Mouse (Mus musculus) MEL (cell line): Measurements from ENCODE around the gene Olfr168. TPM values are rescaled to one million over a fixed set of nuclear protein-coding genes. Genes with fewer than 3 reads are reported as not detected.
"Not testable (repeated sequence)": the region's sequence is repeated elsewhere in the genome, so short reads cannot be mapped to it uniquely, and the experiment has no call there.

Experiments used
- DNase-seq: peaks from one replicate; pipeline ENCODE4 v3.0.0; 2011; ENCODE audit warnings: low read depth, low spot score
- H3K27ac ChIP-seq: 2 replicates; pipeline ENCODE4 v1.5.1; 2012; ENCODE audit warnings: low read depth, mild to moderate bottlenecking, control low read depth, low read length, moderate library complexity; ENCODE audit not compliant: control insufficient read depth
- H3K27me3 ChIP-seq, 2 experiments: fragments of 150-350 bp in 1 of 2; sonication (generic) in 1 of 2; 2 replicates each; pipeline ENCODE4 v1.6.1; 2012; ENCODE audit warnings: low read length in 2 of 2, mild to moderate bottlenecking in 2 of 2, improper control_type of control experiment in 1 of 2, moderate library complexity in 1 of 2; ENCODE audit not compliant: insufficient read depth in 2 of 2, control insufficient read depth in 1 of 2
- H3K36me3 ChIP-seq, 2 experiments: 2 replicates each; pipeline ENCODE4 v1.6.1; 2012 to 2014; ENCODE audit warnings: low read length in 2 of 2, improper control_type of control experiment in 1 of 2, inconsistent platforms in 1 of 2, mild to moderate bottlenecking in 1 of 2; ENCODE audit not compliant: insufficient read depth in 2 of 2, control insufficient read depth in 1 of 2
- H3K4me1 ChIP-seq, 2 experiments: fragments of 150-350 bp in 1 of 2; sonication (generic) in 1 of 2; 2 replicates each; pipeline ENCODE4 v1.6.1; 2012; ENCODE audit warnings: low read length in 2 of 2, improper control_type of control experiment in 1 of 2, mild to moderate bottlenecking in 1 of 2; ENCODE audit not compliant: insufficient read depth in 2 of 2, control insufficient read depth in 1 of 2
- H3K4me3 ChIP-seq, 2 experiments: fragments of 150-350 bp in 1 of 2; sonication (generic) in 1 of 2; 2 replicates each; pipeline ENCODE4 v1.5.1; 2012; ENCODE audit warnings: low read depth in 2 of 2, low read length in 2 of 2, mild to moderate bottlenecking in 2 of 2, moderate library complexity in 2 of 2, control low read depth in 1 of 2, improper control_type of control experiment in 1 of 2; ENCODE audit not compliant: control insufficient read depth in 1 of 2, insufficient read depth in 1 of 2
- H3K79me2 ChIP-seq: 2 replicates; pipeline ENCODE4 v1.6.1; 2012; ENCODE audit warnings: mild to moderate bottlenecking, low read length, moderate library complexity; ENCODE audit not compliant: control insufficient read depth, poor library complexity, insufficient read depth
- H3K9ac ChIP-seq: 2 replicates; pipeline ENCODE4 v1.6.1; 2012; ENCODE audit warnings: low read depth, mild to moderate bottlenecking, control low read depth, low read length, moderate library complexity; ENCODE audit not compliant: control insufficient read depth, poor library complexity, severe bottlenecking
- H3K9me3 ChIP-seq: fragments of 150-350 bp; sonication (generic); replicated peaks from 2 replicates; pipeline ENCODE4 v1.6.1; 2012; ENCODE audit warnings: mild to moderate bottlenecking, low read length, improper control_type of control experiment, moderate library complexity; ENCODE audit not compliant: insufficient read depth
- CHD1 ChIP-seq: IDR thresholded peaks from 2 replicates; pipeline ENCODE4 v1.6.1; 2012; ENCODE audit warnings: low read depth, mild to moderate bottlenecking, inconsistent platforms, low read length, improper control_type of control experiment
- ELF1 ChIP-seq: IDR thresholded peaks from 2 replicates; pipeline ENCODE4 v1.6.1; 2014; ENCODE audit warnings: low read depth, mild to moderate bottlenecking, inconsistent platforms, low read length, improper control_type of control experiment, moderate library complexity
- EP300 ChIP-seq, 2 experiments: IDR thresholded peaks; 2 replicates each; pipeline ENCODE4 v1.6.1; 2011; ENCODE audit warnings: improper control_type of control experiment in 2 of 2, low read length in 2 of 2, low read depth in 1 of 2, mild to moderate bottlenecking in 1 of 2
- GATA1 ChIP-seq: IDR thresholded peaks from 2 replicates; pipeline ENCODE4 v1.6.1; 2011; ENCODE audit warnings: low read depth, low read length, improper control_type of control experiment
- HCFC1 ChIP-seq: IDR thresholded peaks from 2 replicates; pipeline ENCODE4 v1.6.1; 2012; ENCODE audit warnings: low read depth, mild to moderate bottlenecking, inconsistent platforms, low read length, improper control_type of control experiment, moderate library complexity
- KAT2A ChIP-seq: conservative IDR thresholded peaks from 2 replicates; pipeline ENCODE4 v1.6.1; 2012; ENCODE audit warnings: low read depth, low read length, improper control_type of control experiment, inconsistent platforms
- MAZ ChIP-seq: IDR thresholded peaks from 2 replicates; pipeline ENCODE4 v1.6.1; 2012; ENCODE audit warnings: low read depth, mild to moderate bottlenecking, inconsistent platforms, low read length, improper control_type of control experiment
- MEF2A ChIP-seq: IDR thresholded peaks from 2 replicates; pipeline ENCODE4 v1.6.1; 2014; ENCODE audit warnings: low read depth, mild to moderate bottlenecking, inconsistent platforms, low read length, improper control_type of control experiment; ENCODE audit not compliant: poor library complexity, insufficient replicate concordance, severe bottlenecking; ENCODE audit errors: extremely low read depth
- NELFE ChIP-seq: IDR thresholded peaks from 2 replicates; pipeline ENCODE4 v1.6.1; 2011; ENCODE audit warnings: low read depth, low read length, improper control_type of control experiment
- POLR2AphosphoS5 ChIP-seq: IDR thresholded peaks from 2 replicates; pipeline ENCODE4 v1.6.1; 2012; ENCODE audit warnings: low read depth, borderline replicate concordance, mild to moderate bottlenecking, inconsistent platforms, low read length, moderate library complexity, mixed read lengths
- TAL1 ChIP-seq: IDR thresholded peaks from 2 replicates; pipeline ENCODE4 v1.6.1; 2012; ENCODE audit warnings: mild to moderate bottlenecking, inconsistent platforms, low read length, moderate library complexity, mixed read lengths
- TCF12 ChIP-seq: IDR thresholded peaks from 2 replicates; pipeline ENCODE4 v1.6.1; 2014; ENCODE audit warnings: low read depth, mild to moderate bottlenecking, inconsistent platforms, low read length, improper control_type of control experiment, moderate library complexity
- UBTF ChIP-seq: IDR thresholded peaks from 2 replicates; pipeline ENCODE4 v1.6.1; 2012; ENCODE audit warnings: low read depth, mild to moderate bottlenecking, inconsistent platforms, low read length, improper control_type of control experiment, moderate library complexity, borderline replicate concordance; ENCODE audit not compliant: insufficient read depth
- ZC3H11A ChIP-seq: IDR thresholded peaks from 2 replicates; pipeline ENCODE4 v1.6.1; 2012; ENCODE audit warnings: low read depth, mild to moderate bottlenecking, inconsistent platforms, low read length, improper control_type of control experiment
- polyA plus RNA-seq, 2 experiments: library from polyadenylated mRNA; stranded (reverse) in 1 of 2; unstranded in 1 of 2; fragments of >175 nt in 1 of 2; fragments of >200 nt in 1 of 2; gene quantifications; 2 replicates each; pipeline versions ENCODE4 v1.2.1 to v1.2.4; 2012; ENCODE audit warnings: low replicate concordance in 2 of 2, low read depth in 1 of 2; ENCODE audit not compliant: insufficient read length in 2 of 2, insufficient read depth in 1 of 2, missing spikeins in 1 of 2
- total RNA-seq: library from RNA; depleted of rRNA; stranded (reverse); fragments of 300-350 nt; gene quantifications from 2 replicates; pipeline ENCODE4 v1.2.3, GENCODE M21; 2012; rRNA removed

Gene Olfr168
- total RNA-seq (not detected in 2 replicates), polyA plus RNA-seq (not detected)

GRCm38 (mm10) chr16:19535455-19535854, at the start of gene Olfr168:
Gene Olfr168 (minus strand): TSS chr16:19535555.
- Histone ChIP-seq H3K9me3 (no peaks in the 10 kb centered on the region), H3K79me2 (no peaks in the 10 kb centered on the region), H3K27me3 (no peaks in the 10 kb centered on the region), H3K36me3 (no peaks in the 10 kb centered on the region), H3K4me1 (no peaks in the 10 kb centered on the region), H3K9ac (no peak within 1 kb of the TSS), H3K27ac (no peak within 1 kb of the TSS), H3K4me3 (no peak within 1 kb of the TSS)
- DNase-seq = no peak
- TF ChIP-seq CHD1 = no peak
- no peak for TF ChIP-seq ZC3H11A
- TF ChIP-seq NELFE = no peak
- no peak for TF ChIP-seq HCFC1
- no peak for TF ChIP-seq GATA1
- no peak for TF ChIP-seq TCF12
- no peak for TF ChIP-seq MAZ
- no peak for TF ChIP-seq EP300 (IDR thresholded peaks at IDR 0.05; ENCODE audit: low read depth in 1 of 2, low read length in 2 of 2)
- TF ChIP-seq KAT2A = no peak
- no peak for TF ChIP-seq POLR2AphosphoS5
- TF ChIP-seq UBTF = no peak
- no peak for TF ChIP-seq ELF1
- no peak for TF ChIP-seq TAL1
- no peak for TF ChIP-seq MEF2A

GRCm38 (mm10) chr16:19571709-19572108, 36.4 kb upstream of the Olfr168 start, which contains the start of gene Olfr169:
Gene Olfr169 (minus strand): TSS chr16:19571809.
- H3K36me3 ChIP-seq, H3K27me3 ChIP-seq, DNase-seq, H3K9ac ChIP-seq, H3K27ac ChIP-seq, H3K79me2 ChIP-seq, H3K4me3 ChIP-seq, H3K9me3 ChIP-seq, H3K4me1 ChIP-seq: not testable (repeated sequence)

- not testable (repeated sequence) for H3K4me1 ChIP-seq, H3K9ac ChIP-seq, H3K4me3 ChIP-seq, DNase-seq, H3K36me3 ChIP-seq, H3K79me2 ChIP-seq, H3K27ac ChIP-seq, H3K27me3 ChIP-seq, H3K9me3 ChIP-seq
These were observed 18.1 kb upstream of the Olfr168 start for GRCm38 (mm10) chr16:19553429-19553828.

GRCm38 (mm10) chr16:19552246-19552645, 16.9 kb upstream of the Olfr168 start:
- DNase-seq, H3K79me2 ChIP-seq: not testable (repeated sequence)

More at GRCm38 (mm10) chr16:19552246-19552645, 16.9 kb upstream of the Olfr168 start:
- not testable (repeated sequence) for H3K9ac ChIP-seq, H3K27ac ChIP-seq, H3K4me1 ChIP-seq, H3K9me3 ChIP-seq, H3K36me3 ChIP-seq, H3K4me3 ChIP-seq, H3K27me3 ChIP-seq
